Mouse (Mus musculus): Measurements from ENCODE around the gene Nuak2. TPM values are rescaled to one million over a fixed set of nuclear protein-coding genes. Genes with fewer than 3 reads are reported as not detected.
A peak's percentile ranks its signal among the peaks of the same experiment; 100 is the strongest.

The Nuak2 gene
- polyA plus RNA-seq, 1 experiment from 2014 or later: 15.4 TPM

- no peaks in the 10 kb centered on the region for H3K36me3 ChIP-seq (ENCODE audit: insufficient read depth)
- H3K9me3 ChIP-seq (ENCODE audit: low read depth, low read length): no peaks in the 10 kb centered on the region
- no peak overlapping the region for H3K4me3 ChIP-seq (ENCODE audit: low read depth, low read length)
- no peaks in the 10 kb centered on the region for H3K27me3 ChIP-seq (ENCODE audit: insufficient read depth, low read length)
- peak overlapping the region; percentile 87; the same call in 1 of the 2 replicates for H3K27ac ChIP-seq (ENCODE audit: low read depth)
- no peak overlapping the region for H3K4me2 ChIP-seq
- H3K9ac ChIP-seq: no peak overlapping the region
- DNase-seq (no peak), ATAC-seq (ENCODE audit: insufficient read depth) (no peak)
- 48% methylated on average over 11 of the region's 11 CpGs for whole genome bisulfite sequencing
- TF ChIP-seq CTCF (IDR thresholded peaks at IDR 0.05; ENCODE audit: low read depth): no peak
- peaks cover 17% of the 10 kb centered on the region for H3K4me1 ChIP-seq (ENCODE audit: insufficient read depth)
These were observed 24.8 kb upstream of the Nuak2 start for GRCm38 (mm10) chr1:132290921-132291675.

- no peak overlapping the region for H3K4me2 ChIP-seq
- H3K4me3 ChIP-seq (ENCODE audit: low read depth, low read length): no peak overlapping the region
- no peaks in the 10 kb centered on the region for H3K36me3 ChIP-seq (ENCODE audit: insufficient read depth)
- no peak overlapping the region for H3K9ac ChIP-seq
- no peaks in the 10 kb centered on the region for H3K27me3 ChIP-seq (ENCODE audit: insufficient read depth, low read length)
- DNase-seq (peak; percentile 19), ATAC-seq (ENCODE audit: insufficient read depth) (no peak)
- no peaks in the 10 kb centered on the region for H3K9me3 ChIP-seq (ENCODE audit: low read depth, low read length)
- TF ChIP-seq CTCF (IDR thresholded peaks at IDR 0.05; ENCODE audit: low read depth): no peak
- H3K4me1 ChIP-seq (ENCODE audit: insufficient read depth): peaks cover 21% of the 10 kb centered on the region
- peak overlapping the region; percentile 87 for H3K27ac ChIP-seq (ENCODE audit: low read depth)
- 43% methylated on average over 4 of the region's 4 CpGs for WGBS
These were observed 24.2 kb upstream of the Nuak2 start for GRCm38 (mm10) chr1:132291706-132292105.

- Histone ChIP-seq H3K4me3 (ENCODE audit: low read depth, low read length) (no peak overlapping the region), H3K9ac (no peak overlapping the region), H3K27ac (ENCODE audit: low read depth) (peak overlapping the region; percentile 87), H3K4me1 (ENCODE audit: insufficient read depth) (peaks cover 21% of the 10 kb centered on the region), H3K27me3 (ENCODE audit: insufficient read depth, low read length) (0 out of 2 replicates have a peak, but pooled peaks cover under 1% of the 10 kb centered on the region), H3K36me3 (ENCODE audit: insufficient read depth) (no peaks in the 10 kb centered on the region), H3K4me2 (peak overlapping the region; percentile 23; the same call in 1 of the 2 replicates), H3K9me3 (ENCODE audit: low read depth, low read length) (no peaks in the 10 kb centered on the region)
- ATAC-seq (ENCODE audit: insufficient read depth): peak; percentile 33
- DNase-seq: peak; percentile 72
- TF ChIP-seq CTCF (IDR thresholded peaks at IDR 0.05; ENCODE audit: low read depth): peak; percentile 47
- 25% methylated on average over 21 of the region's 21 CpGs for WGBS
These were observed 23.4 kb upstream of the Nuak2 start for GRCm38 (mm10) chr1:132292318-132293129.

GRCm38 (mm10) chr1:132295506-132295905 is 20.4 kb upstream of the Nuak2 start:
- 0 out of 2 replicates have a peak overlapping the region, but pooled peaks have one; percentile 25 for H3K4me2 ChIP-seq
- no peaks in the 10 kb centered on the region for H3K9me3 ChIP-seq (ENCODE audit: low read depth, low read length)
- no peak for TF ChIP-seq CTCF (IDR thresholded peaks at IDR 0.05; ENCODE audit: low read depth)
- 0 out of 2 replicates have a peak, but pooled peaks have one; percentile 16 for ATAC-seq (ENCODE audit: insufficient read depth)
- peaks cover 26% of the 10 kb centered on the region for H3K4me1 ChIP-seq (ENCODE audit: insufficient read depth)
- H3K27ac ChIP-seq (ENCODE audit: low read depth): peak overlapping the region; percentile 88
- H3K27me3 ChIP-seq (ENCODE audit: insufficient read depth, low read length): peaks cover 30% of the 10 kb centered on the region
- peak; percentile 77 for DNase-seq
- H3K36me3 ChIP-seq (ENCODE audit: insufficient read depth): no peaks in the 10 kb centered on the region
- no peak overlapping the region for H3K4me3 ChIP-seq (ENCODE audit: low read depth, low read length)
- WGBS: 58% methylated on average over 7 of the region's 7 CpGs
- H3K9ac ChIP-seq: no peak overlapping the region; the same call in 1 of the 2 replicates

- ATAC-seq (ENCODE audit: insufficient read depth): no peak
- peak; percentile 71 for DNase-seq
- Histone ChIP-seq H3K4me1 (ENCODE audit: insufficient read depth) (peaks cover 26% of the 10 kb centered on the region), H3K27ac (ENCODE audit: low read depth) (peak overlapping the region; percentile 88), H3K4me2 (0 out of 2 replicates have a peak overlapping the region, but pooled peaks have one; percentile 25), H3K9ac (no peak overlapping the region; the same call in 1 of the 2 replicates), H3K4me3 (ENCODE audit: low read depth, low read length) (no peak overlapping the region), H3K9me3 (ENCODE audit: low read depth, low read length) (no peaks in the 10 kb centered on the region), H3K27me3 (ENCODE audit: insufficient read depth, low read length) (peaks cover 31% of the 10 kb centered on the region), H3K36me3 (ENCODE audit: insufficient read depth) (no peaks in the 10 kb centered on the region)
- 52% methylated on average over 3 of the region's 3 CpGs for WGBS
- TF ChIP-seq CTCF (IDR thresholded peaks at IDR 0.05; ENCODE audit: low read depth): no peak
These were observed 19.9 kb upstream of the Nuak2 start for GRCm38 (mm10) chr1:132296051-132296450.

GRCm38 (mm10) chr1:132298425-132298800 is 17.5 kb upstream of the Nuak2 start, which contains the start of gene Klhdc8a:
Gene Klhdc8a, plus strand, starts transcription at chr1:132298626.
- H3K9me3 ChIP-seq (ENCODE audit: low read depth, low read length): no peaks in the 10 kb centered on the region
- peak; percentile 55 for ATAC-seq (ENCODE audit: insufficient read depth)
- WGBS: under 1% methylated on average over 28 of the region's 28 CpGs
- peak; percentile 51 for DNase-seq
- peaks cover 31% of the 10 kb centered on the region for H3K27me3 ChIP-seq (ENCODE audit: insufficient read depth, low read length)
- H3K4me2 ChIP-seq: peak within 1 kb of the TSS; percentile 99
- H3K36me3 ChIP-seq (ENCODE audit: insufficient read depth): no peaks in the 10 kb centered on the region
- H3K4me1 ChIP-seq (ENCODE audit: insufficient read depth): peaks cover 13% of the 10 kb centered on the region
- H3K27ac ChIP-seq (ENCODE audit: low read depth): no peak within 1 kb of the TSS
- TF ChIP-seq CTCF (IDR thresholded peaks at IDR 0.05; ENCODE audit: low read depth): no peak
- H3K4me3 ChIP-seq (ENCODE audit: low read depth, low read length): peak within 1 kb of the TSS; percentile 54
- peak within 1 kb of the TSS; percentile 58 for H3K9ac ChIP-seq
